Comparison of ENCODE assay signal across 8 mouse cellular contexts in genomic region chr5:123138230-123138911, GRCm38 (mm10). TPM values are rescaled to one million over a fixed set of nuclear protein-coding genes. Genes with fewer than 3 reads are reported as not detected.
DNase-seq lines count a peak whose midpoint lies in the region; ATAC-seq and TF ChIP-seq lines count a peak whose summit lies in the region.

No protein-coding gene starts in this region.

- no peak for TF ChIP-seq EP300 in lung, postnatal 0 days (IDR thresholded peaks at IDR 0.05)

- WGBS in lung, postnatal 0 days: under 1% methylated on average over 26 of the region's 40 CpGs

- peak; percentile 79 for DNase-seq in ovary, adult 18-20 months (ENCODE audit: low spot score)
- no peak for DNase-seq in ovary, postnatal 14 days (ENCODE audit: low spot score)
- DNase-seq in embryo, embryonic 11.5 days (ENCODE audit: low read depth, low spot score): peak; percentile 76
- DNase-seq in heart, adult 8-10 months (ENCODE audit: low spot score): peak; percentile 74
- DNase-seq in kidney, adult 8-10 months: peak; percentile 72 to 85
- DNase-seq in lung, postnatal 0 days (ENCODE audit: low spot score): peak; percentile 93
- DNase-seq in spleen, adult 12 weeks (ENCODE audit: low spot score): peak; percentile 45

- H3K9ac ChIP-seq in lung, postnatal 0 days (replicated peaks; ENCODE audit: low read depth): peak overlapping the region; percentile 99

- peak overlapping the region; percentile 100 for H3K27ac ChIP-seq in lung, postnatal 0 days (ENCODE audit: low read length)

- H3K4me3 ChIP-seq in lung, postnatal 0 days (ENCODE audit: low read depth, low read length): peak overlapping the region; percentile 91

- peak; percentile 48 for TF ChIP-seq CTCF in lung, postnatal 0 days (IDR thresholded peaks at IDR 0.05)

- peaks cover 39% of the 10 kb centered on the region for H3K4me1 ChIP-seq in lung, postnatal 0 days (ENCODE audit: insufficient read depth, low read depth, low read length)

- no peaks in the 10 kb centered on the region for H3K27me3 ChIP-seq in lung, postnatal 0 days (replicated peaks; ENCODE audit: insufficient read depth, low read length)

- no peaks in the 10 kb centered on the region for H3K9me3 ChIP-seq in lung, postnatal 0 days (ENCODE audit: low read length)

- peak overlapping the region; percentile 99 for H3K4me2 ChIP-seq in lung, postnatal 0 days (replicated peaks; ENCODE audit: low read depth, low read length)

- no peaks in the 10 kb centered on the region for H3K36me3 ChIP-seq in lung, postnatal 0 days (ENCODE audit: insufficient read depth, low read length)

- ATAC-seq in lung, postnatal 0 days: peak; percentile 46
- no peak for ATAC-seq in megakaryocyte-erythroid progenitor cell, adult 5-6 weeks (replicated peaks; ENCODE audit: low FRiP score, low TSS enrichment, poor library complexity, severe bottlenecking)

RNA-seq across cellular contexts. Expression of gene Setd1b, which starts 3.6 kb away (rescaled TPM):
- 10 to 100 TPM; 14.3 to 21.5 (median 18.2) TPM for total RNA-seq in heart, adult 8-10 months (2022)
- 6.2 and 7.2 TPM in 2 replicates for polyA plus RNA-seq in lung, postnatal 0 days (2015; fragmentation: Nextera tagmentation; extraction: Ambion mirVana)
- total RNA-seq in megakaryocyte-erythroid progenitor cell, adult 5-6 weeks (2014; fragmentation: Nextera tagmentation): 37.1 and 43.9 TPM in 2 replicates
- total RNA-seq in megakaryocyte-erythroid progenitor cell, adult 5-6 weeks (2017): 2.1 and 3.9 TPM in 2 replicates

RNA-seq across cellular contexts. Expression of gene Rhof, which starts 5.9 kb away (rescaled TPM):
- total RNA-seq in heart, adult 8-10 months (2022): 1 to 10 TPM in 1 of 4 experiments, under 1 TPM in 3; 0.38 to 1.7 (median 0.68) TPM
- polyA plus RNA-seq in lung, postnatal 0 days (2015; fragmentation: Nextera tagmentation; extraction: Ambion mirVana): 12.4 and 16.8 TPM in 2 replicates
- 3.2 TPM in 1 of 2 replicates, not detected in the other for total RNA-seq in megakaryocyte-erythroid progenitor cell, adult 5-6 weeks (2014; fragmentation: Nextera tagmentation)
- 0.61 and 1.1 TPM in 2 replicates for total RNA-seq in megakaryocyte-erythroid progenitor cell, adult 5-6 weeks (2017)

RNA-seq across cellular contexts. Expression of gene Psmd9, which starts 30.8 kb away (rescaled TPM):
- 10 to 100 TPM; 11.7 to 16.6 (median 13.8) TPM for total RNA-seq in heart, adult 8-10 months (2022)
- polyA plus RNA-seq in lung, postnatal 0 days (2015; fragmentation: Nextera tagmentation; extraction: Ambion mirVana): 61.3 and 62.0 TPM in 2 replicates
- total RNA-seq in megakaryocyte-erythroid progenitor cell, adult 5-6 weeks (2014; fragmentation: Nextera tagmentation): 89.8 and 96.1 TPM in 2 replicates
- 36.0 and 41.0 TPM in 2 replicates for total RNA-seq in megakaryocyte-erythroid progenitor cell, adult 5-6 weeks (2017)

RNA-seq across cellular contexts. Expression of gene Hpd, which starts 44.2 kb away (rescaled TPM):
- total RNA-seq in heart, adult 8-10 months (2022): not detected
- 0.19 TPM in 1 of 2 replicates, not detected in the other for polyA plus RNA-seq in lung, postnatal 0 days (2015; fragmentation: Nextera tagmentation; extraction: Ambion mirVana)
- total RNA-seq in megakaryocyte-erythroid progenitor cell, adult 5-6 weeks (2014; fragmentation: Nextera tagmentation): not detected in 2 replicates
- not detected in 2 replicates for total RNA-seq in megakaryocyte-erythroid progenitor cell, adult 5-6 weeks (2017)
